Mouse (Mus musculus): ENCODE measurements around the gene Tenm4. TPM values are rescaled to one million over a fixed set of nuclear protein-coding genes. Genes with fewer than 3 reads are reported as not detected.

Tenm4 gene
- polyA plus RNA-seq, 1 experiment from 2014 or later = 36.3 TPM

GRCm38 (mm10) chr7:96707112-96707511 lies 536.1 kb downstream of the Tenm4 start:
- Histone ChIP-seq H3K27me3 (no peaks in the 10 kb centered on the region), H3K9ac (no peak overlapping the region), H3K4me3 (no peak overlapping the region), H3K36me3 (no peaks in the 10 kb centered on the region; the same call in 1 of the 2 replicates), H3K9me3 (no peaks in the 10 kb centered on the region), H3K4me2 (no peak overlapping the region), H3K4me1 (peaks cover 12% of the 10 kb centered on the region; the same call in 1 of the 2 replicates), H3K27ac (no peak overlapping the region)
- WGBS = 85% methylated on average over 2 of the region's 2 CpGs
- no peak for ATAC-seq (ENCODE audit: insufficient number of reproducible peaks, low FRiP score, low TSS enrichment, low read depth)

- 77% methylated on average over 5 of the region's 5 CpGs for WGBS
- Histone ChIP-seq H3K36me3 (no peaks in the 10 kb centered on the region; the same call in 1 of the 2 replicates), H3K27me3 (no peaks in the 10 kb centered on the region), H3K27ac (no peak overlapping the region), H3K4me2 (no peak overlapping the region), H3K9me3 (no peaks in the 10 kb centered on the region), H3K4me1 (peaks cover 12% of the 10 kb centered on the region; the same call in 1 of the 2 replicates), H3K4me3 (no peak overlapping the region), H3K9ac (no peak overlapping the region)
- ATAC-seq (ENCODE audit: insufficient number of reproducible peaks, low FRiP score, low TSS enrichment, low read depth) = no peak
Measured at GRCm38 (mm10) chr7:96708071-96708470, 537.0 kb downstream of the Tenm4 start.

GRCm38 (mm10) chr7:96708561-96708960 lies 537.5 kb downstream of the Tenm4 start:
- H3K36me3 ChIP-seq = no peaks in the 10 kb centered on the region; the same call in 1 of the 2 replicates
- H3K27me3 ChIP-seq = no peaks in the 10 kb centered on the region
- peaks cover 12% of the 10 kb centered on the region; the same call in 1 of the 2 replicates for H3K4me1 ChIP-seq
- no peak overlapping the region for H3K27ac ChIP-seq
- no peaks in the 10 kb centered on the region for H3K9me3 ChIP-seq
- WGBS = 83% methylated on average over 5 of the region's 5 CpGs
- ATAC-seq (ENCODE audit: insufficient number of reproducible peaks, low FRiP score, low TSS enrichment, low read depth) = no peak
- no peak overlapping the region for H3K4me2 ChIP-seq
- H3K9ac ChIP-seq = no peak overlapping the region
- no peak overlapping the region for H3K4me3 ChIP-seq

- Histone ChIP-seq H3K4me2 (no peak overlapping the region), H3K27me3 (no peaks in the 10 kb centered on the region), H3K27ac (no peak overlapping the region), H3K4me3 (no peak overlapping the region), H3K9ac (no peak overlapping the region), H3K36me3 (no peaks in the 10 kb centered on the region; the same call in 1 of the 2 replicates), H3K9me3 (no peaks in the 10 kb centered on the region), H3K4me1 (peaks cover 8% of the 10 kb centered on the region; the same call in 1 of the 2 replicates)
- no peak for ATAC-seq (ENCODE audit: insufficient number of reproducible peaks, low FRiP score, low TSS enrichment, low read depth)
- WGBS = 83% methylated on average over 8 of the region's 8 CpGs
Measured at GRCm38 (mm10) chr7:96708968-96709367, 537.9 kb downstream of the Tenm4 start.

GRCm38 (mm10) chr7:96709891-96710290 lies 538.8 kb downstream of the Tenm4 start:
- no peaks in the 10 kb centered on the region for H3K9me3 ChIP-seq
- no peaks in the 10 kb centered on the region; the same call in 1 of the 2 replicates for H3K36me3 ChIP-seq
- no peak overlapping the region for H3K4me2 ChIP-seq
- WGBS = 38% methylated on average over 4 of the region's 4 CpGs
- no peak for ATAC-seq (ENCODE audit: insufficient number of reproducible peaks, low FRiP score, low TSS enrichment, low read depth)
- H3K27me3 ChIP-seq = no peaks in the 10 kb centered on the region
- H3K4me3 ChIP-seq = no peak overlapping the region
- no peak overlapping the region for H3K9ac ChIP-seq
- peaks cover 6% of the 10 kb centered on the region; the same call in 1 of the 2 replicates for H3K4me1 ChIP-seq
- H3K27ac ChIP-seq = no peak overlapping the region

- no peaks in the 10 kb centered on the region; the same call in 1 of the 2 replicates for H3K36me3 ChIP-seq
- no peak overlapping the region for H3K4me2 ChIP-seq
- WGBS = 45% methylated on average over 1 of the region's 1 CpGs
- no peak for ATAC-seq (ENCODE audit: insufficient number of reproducible peaks, low FRiP score, low TSS enrichment, low read depth)
- H3K9ac ChIP-seq = no peak overlapping the region
- no peaks in the 10 kb centered on the region for H3K27me3 ChIP-seq
- no peak overlapping the region for H3K27ac ChIP-seq
- peaks cover 6% of the 10 kb centered on the region; the same call in 1 of the 2 replicates for H3K4me1 ChIP-seq
- no peak overlapping the region for H3K4me3 ChIP-seq
- no peaks in the 10 kb centered on the region for H3K9me3 ChIP-seq
Measured at GRCm38 (mm10) chr7:96710658-96711071, 539.6 kb downstream of the Tenm4 start.

GRCm38 (mm10) chr7:96712876-96713275 lies 541.8 kb downstream of the Tenm4 start:
- Histone ChIP-seq H3K36me3 (no peaks in the 10 kb centered on the region; the same call in 1 of the 2 replicates), H3K9me3 (no peaks in the 10 kb centered on the region), H3K4me2 (no peak overlapping the region), H3K4me3 (no peak overlapping the region), H3K4me1 (peaks cover 6% of the 10 kb centered on the region; the same call in 1 of the 2 replicates), H3K27me3 (no peaks in the 10 kb centered on the region), H3K27ac (no peak overlapping the region), H3K9ac (no peak overlapping the region)
- no peak for ATAC-seq (ENCODE audit: insufficient number of reproducible peaks, low FRiP score, low TSS enrichment, low read depth)

GRCm38 (mm10) chr7:96716911-96717310 lies 545.9 kb downstream of the Tenm4 start:
- 73% methylated on average over 4 of the region's 4 CpGs for WGBS
- H3K4me3 ChIP-seq = no peak overlapping the region
- no peaks in the 10 kb centered on the region for H3K27me3 ChIP-seq
- ATAC-seq (ENCODE audit: insufficient number of reproducible peaks, low FRiP score, low TSS enrichment, low read depth) = no peak
- no peak overlapping the region for H3K4me2 ChIP-seq
- H3K4me1 ChIP-seq = peaks cover 4% of the 10 kb centered on the region; the same call in 1 of the 2 replicates
- no peaks in the 10 kb centered on the region for H3K9me3 ChIP-seq
- H3K36me3 ChIP-seq = 0 out of 2 replicates have a peak, but pooled peaks cover under 1% of the 10 kb centered on the region
- no peak overlapping the region for H3K27ac ChIP-seq
- H3K9ac ChIP-seq = no peak overlapping the region

GRCm38 (mm10) chr7:96718201-96719155 lies 547.4 kb downstream of the Tenm4 start:
- H3K9ac ChIP-seq = no peak overlapping the region
- H3K9me3 ChIP-seq = no peaks in the 10 kb centered on the region
- H3K27ac ChIP-seq = no peak overlapping the region
- H3K4me3 ChIP-seq = no peak overlapping the region
- ATAC-seq (ENCODE audit: insufficient number of reproducible peaks, low FRiP score, low TSS enrichment, low read depth) = no peak; the same call in 1 of the 2 replicates
- no peaks in the 10 kb centered on the region for H3K27me3 ChIP-seq
- H3K4me1 ChIP-seq = peaks cover 4% of the 10 kb centered on the region; the same call in 1 of the 2 replicates
- H3K4me2 ChIP-seq = no peak overlapping the region
- 42% methylated on average over 14 of the region's 14 CpGs for WGBS
- H3K36me3 ChIP-seq = 0 out of 2 replicates have a peak, but pooled peaks cover 4% of the 10 kb centered on the region

GRCm38 (mm10) chr7:96719926-96720325 lies 548.9 kb downstream of the Tenm4 start:
- Histone ChIP-seq H3K4me2 (no peak overlapping the region), H3K27ac (no peak overlapping the region), H3K36me3 (peaks cover 4% of the 10 kb centered on the region; the same call in 1 of the 2 replicates), H3K4me3 (no peak overlapping the region), H3K9me3 (no peaks in the 10 kb centered on the region), H3K9ac (no peak overlapping the region), H3K27me3 (no peaks in the 10 kb centered on the region), H3K4me1 (peaks cover 4% of the 10 kb centered on the region; the same call in 1 of the 2 replicates)
- no peak for ATAC-seq (ENCODE audit: insufficient number of reproducible peaks, low FRiP score, low TSS enrichment, low read depth)
- WGBS = 45% methylated on average over 1 of the region's 1 CpGs

GRCm38 (mm10) chr7:96720465-96720864 lies 549.4 kb downstream of the Tenm4 start:
- WGBS = 78% methylated on average over 5 of the region's 5 CpGs
- Histone ChIP-seq H3K4me2 (no peak overlapping the region), H3K9ac (no peak overlapping the region), H3K4me3 (no peak overlapping the region), H3K36me3 (peaks cover 4% of the 10 kb centered on the region; the same call in 1 of the 2 replicates), H3K9me3 (no peaks in the 10 kb centered on the region), H3K27ac (no peak overlapping the region), H3K4me1 (peaks cover 4% of the 10 kb centered on the region; the same call in 1 of the 2 replicates), H3K27me3 (no peaks in the 10 kb centered on the region)
- ATAC-seq (ENCODE audit: insufficient number of reproducible peaks, low FRiP score, low TSS enrichment, low read depth) = no peak

GRCm38 (mm10) chr7:96722796-96723195 lies 551.8 kb downstream of the Tenm4 start:
- Histone ChIP-seq H3K9me3 (no peaks in the 10 kb centered on the region), H3K4me2 (no peak overlapping the region), H3K4me1 (peaks cover 4% of the 10 kb centered on the region; the same call in 1 of the 2 replicates), H3K36me3 (peaks cover 4% of the 10 kb centered on the region; the same call in 1 of the 2 replicates), H3K27ac (no peak overlapping the region), H3K27me3 (no peaks in the 10 kb centered on the region), H3K9ac (no peak overlapping the region), H3K4me3 (no peak overlapping the region)
- WGBS = 61% methylated on average over 3 of the region's 3 CpGs
- ATAC-seq (ENCODE audit: insufficient number of reproducible peaks, low FRiP score, low TSS enrichment, low read depth) = no peak
